Mouse (Mus musculus): Measurements from ENCODE around the gene Fbln2. TPM values are rescaled to one million over a fixed set of nuclear protein-coding genes. Genes with fewer than 3 reads are reported as not detected.

Gene Fbln2
- total and polyA plus RNA-seq, 3 experiments = 0.81 TPM; not detected in 2

DNA sequence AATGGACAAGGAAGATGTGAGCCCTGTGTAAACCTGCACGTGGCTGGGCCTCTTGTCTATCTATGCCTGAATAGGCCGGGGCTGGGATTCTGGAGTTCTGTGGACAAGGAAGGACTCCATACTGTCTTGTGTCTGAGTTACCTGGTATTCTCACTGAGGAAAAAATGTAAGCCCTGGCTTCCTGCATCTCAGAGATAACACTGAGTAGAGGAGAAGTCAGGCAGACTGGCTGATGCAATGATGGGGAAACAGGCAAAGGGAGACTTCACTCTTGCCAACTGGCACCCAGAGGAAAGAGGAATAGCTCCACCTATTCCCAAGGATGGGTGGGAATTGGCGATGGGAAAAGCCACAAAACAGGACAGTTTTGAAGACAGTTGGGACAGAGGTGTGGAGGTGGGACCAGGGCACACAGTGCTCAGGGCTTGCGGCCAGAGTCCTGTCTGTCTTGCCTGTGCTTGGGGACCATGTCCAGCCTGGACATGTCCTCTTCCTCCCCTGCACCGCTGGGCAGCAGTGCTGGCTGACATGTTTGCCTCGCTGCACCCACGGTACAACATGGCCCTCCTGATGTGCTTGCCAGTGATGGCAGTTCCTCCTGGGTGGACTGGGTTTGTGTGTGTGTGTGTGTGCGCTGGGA, 48.2 kb downstream of the Fbln2 start:
- peaks cover 94% of the 10 kb centered on the region for H3K27me3 ChIP-seq (replicated peaks)
- dilution Hi-C loops (cut with MboI; ENCODE audit: extremely low pct_ligation_motif_present, extremely low pct_unique_long_range_greater_than_20kb, low sequenced_read_pairs) (no loop called here), in situ Hi-C loops (cut with MboI; ENCODE audit: low pct_ligation_motif_present, low pct_unique_long_range_greater_than_20kb, low sequenced_read_pairs) (no loop called here)
- no peaks in the 10 kb centered on the region for H3K9me3 ChIP-seq (replicated peaks; ENCODE audit: low read length)
- DNase-seq (ENCODE audit: extremely low read depth) = no peak
- H3K4me1 ChIP-seq (ENCODE audit: control insufficient read depth in 1 of 2, insufficient read depth in 2 of 2) = peaks cover 0 to 8% of the 10 kb centered on the region in 2 experiments; a peak in 1 of 4 replicates
- H3K4me3 ChIP-seq (replicated peaks in 1 of 3; ENCODE audit: low read depth in 2 of 3, low read length in 2 of 3, poor library complexity in 1 of 3) = no peak overlapping the region
- H3K4me2 ChIP-seq (ENCODE audit: insufficient read depth, low read depth, poor library complexity, severe bottlenecking) = no peak overlapping the region
- no peak overlapping the region for H3K9ac ChIP-seq (ENCODE audit: insufficient read depth, low read depth)
- no peak overlapping the region for H3K27ac ChIP-seq (ENCODE audit: insufficient read depth, low read depth)
- TF ChIP-seq HCFC1 (IDR thresholded peaks at IDR 0.05; ENCODE audit: low read depth, low read length) = no peak
- TF ChIP-seq KAT2A (IDR thresholded peaks at IDR 0.05; ENCODE audit: insufficient replicate concordance, low read length) = no peak
- TF ChIP-seq ZC3H11A (IDR thresholded peaks at IDR 0.05; ENCODE audit: low read depth, low read length) = no peak
- TF ChIP-seq RAD21 (IDR thresholded peaks at IDR 0.05; ENCODE audit: low read depth, low read length) = no peak
- TF ChIP-seq EP300 (IDR thresholded peaks at IDR 0.05; ENCODE audit: low read length) = no peak
- no peak for TF ChIP-seq SIN3A (IDR thresholded peaks at IDR 0.05; ENCODE audit: low read length)
- no peak for TF ChIP-seq RCOR1 (conservative IDR thresholded peaks at IDR 0.05; ENCODE audit: low read depth, low read length)
- no peak for TF ChIP-seq MAFK (IDR thresholded peaks at IDR 0.05; ENCODE audit: insufficient replicate concordance, low read length)
- no peak for TF ChIP-seq POLR2A (IDR thresholded peaks at IDR 0.05; ENCODE audit: low read depth, low read length)
- TF ChIP-seq ZMIZ1 (IDR thresholded peaks at IDR 0.05; ENCODE audit: low read depth, low read length) = no peak
- H3K79me2 ChIP-seq (replicated peaks; ENCODE audit: control insufficient read depth, extremely low read depth, insufficient read depth, poor library complexity, severe bottlenecking) = no peaks in the 10 kb centered on the region
- H3K36me3 ChIP-seq (replicated peaks in 1 of 2; ENCODE audit: control insufficient read depth in 1 of 2, insufficient read depth in 1 of 2, low read length in 1 of 2) = no peaks in the 10 kb centered on the region

DNA sequence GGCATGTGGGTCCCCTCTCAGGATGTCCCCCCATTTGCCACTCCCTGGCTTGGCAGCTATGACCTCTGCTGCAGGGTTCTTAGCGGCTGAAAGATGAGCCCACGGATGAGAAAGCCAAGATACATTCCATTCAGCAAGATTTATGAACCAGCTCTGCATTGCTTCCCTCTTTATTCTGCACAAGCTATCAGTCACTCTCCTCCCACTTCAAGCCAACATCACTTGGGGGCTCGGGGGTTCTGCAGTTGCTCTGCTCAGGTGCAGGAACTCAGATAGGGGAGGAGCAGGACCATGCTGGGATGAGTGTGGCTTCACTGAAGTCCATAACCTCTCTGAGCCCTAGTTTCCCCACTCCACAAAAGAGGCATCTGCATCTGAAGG, 48.7 kb downstream of the Fbln2 start:
- H3K9ac ChIP-seq (ENCODE audit: insufficient read depth, low read depth) = no peak overlapping the region
- in situ Hi-C loops (cut with MboI; ENCODE audit: low pct_ligation_motif_present, low pct_unique_long_range_greater_than_20kb, low sequenced_read_pairs) (no loop called here), dilution Hi-C loops (cut with MboI; ENCODE audit: extremely low pct_ligation_motif_present, extremely low pct_unique_long_range_greater_than_20kb, low sequenced_read_pairs) (no loop called here)
- H3K4me2 ChIP-seq (ENCODE audit: insufficient read depth, low read depth, poor library complexity, severe bottlenecking) = no peak overlapping the region
- peaks cover 94% of the 10 kb centered on the region for H3K27me3 ChIP-seq (replicated peaks)
- H3K9me3 ChIP-seq (replicated peaks; ENCODE audit: low read length) = no peaks in the 10 kb centered on the region
- H3K4me3 ChIP-seq (replicated peaks in 1 of 3; ENCODE audit: low read depth in 2 of 3, low read length in 2 of 3, poor library complexity in 1 of 3) = no peak overlapping the region
- H3K36me3 ChIP-seq (replicated peaks in 1 of 2; ENCODE audit: control insufficient read depth in 1 of 2, insufficient read depth in 1 of 2, low read length in 1 of 2) = no peaks in the 10 kb centered on the region
- DNase-seq (ENCODE audit: extremely low read depth) = no peak
- H3K4me1 ChIP-seq (ENCODE audit: control insufficient read depth in 1 of 2, insufficient read depth in 2 of 2) = peaks cover 0 to 8% of the 10 kb centered on the region in 2 experiments; a peak in 1 of 4 replicates
- no peaks in the 10 kb centered on the region for H3K79me2 ChIP-seq (replicated peaks; ENCODE audit: control insufficient read depth, extremely low read depth, insufficient read depth, poor library complexity, severe bottlenecking)
- no peak for TF ChIP-seq USF1 (IDR thresholded peaks at IDR 0.05; ENCODE audit: low read depth, low read length)
- no peak for TF ChIP-seq POLR2AphosphoS2 (IDR thresholded peaks at IDR 0.05; ENCODE audit: low read depth, low read length)
- no peak for TF ChIP-seq ELF1 (IDR thresholded peaks at IDR 0.05; ENCODE audit: low read depth, low read length)
- TF ChIP-seq POLR2A (IDR thresholded peaks at IDR 0.05; ENCODE audit: low read depth, low read length) = no peak
- no peak for TF ChIP-seq IRF4 (IDR thresholded peaks at IDR 0.05; ENCODE audit: low read depth, low read length)
- TF ChIP-seq ETS1 (conservative IDR thresholded peaks at IDR 0.05; ENCODE audit: low read depth, low read length) = no peak
- no peak for TF ChIP-seq UBTF (IDR thresholded peaks at IDR 0.05; ENCODE audit: low read depth, low read length)
- no peak for TF ChIP-seq GABPA (IDR thresholded peaks at IDR 0.05; ENCODE audit: insufficient replicate concordance, low read depth, low read length)
- H3K27ac ChIP-seq (ENCODE audit: insufficient read depth, low read depth) = no peak overlapping the region

Data from CH12.LX (cell line).